In the genomic region with DNA sequence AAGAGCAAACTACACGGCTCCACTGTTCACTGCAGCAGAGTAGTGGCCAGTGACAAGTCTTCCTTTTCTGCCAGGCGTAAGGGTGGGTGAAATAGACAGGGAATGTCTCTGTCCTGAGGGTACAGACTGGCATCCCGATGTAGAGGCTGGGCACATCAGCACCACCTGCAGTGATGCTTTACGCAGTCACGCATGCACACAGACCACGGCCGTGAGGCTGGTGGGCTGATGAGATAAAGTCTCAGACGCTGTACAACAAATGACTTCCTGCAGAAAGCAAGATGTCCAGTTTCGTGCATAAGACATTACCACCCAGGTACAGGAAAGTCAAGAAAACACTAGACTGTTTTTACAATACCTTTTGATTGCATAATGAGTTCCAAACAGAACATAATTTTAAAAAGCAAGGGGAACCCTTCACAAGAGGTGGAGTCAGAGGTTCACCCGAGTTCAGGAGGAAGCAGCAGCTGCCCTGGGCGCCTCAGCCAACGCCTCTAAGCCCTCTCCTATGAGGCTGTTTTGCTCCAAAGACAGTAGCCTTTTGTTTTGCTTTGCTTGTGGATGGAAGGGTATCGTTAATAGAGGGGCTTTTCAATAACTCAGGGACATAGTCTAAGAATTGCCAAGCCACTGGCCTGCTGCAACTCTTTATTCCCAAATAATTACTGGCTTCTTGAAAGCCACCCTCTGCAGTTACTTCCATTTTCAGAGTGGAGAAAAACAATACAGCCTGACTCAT, we compare ENCODE assay signal across 11 mouse cellular contexts. TPM values are rescaled to one million over a fixed set of nuclear protein-coding genes. Genes with fewer than 3 reads are reported as not detected.
A peak's percentile ranks its signal among the peaks of the same experiment; 100 is the strongest.
DNase-seq lines count a peak whose midpoint lies in the region; ATAC-seq and TF ChIP-seq lines count a peak whose summit lies in the region.
"Had no signal": no experiment of that assay in that cellular context is flagged by ENCODE, and none has a peak within 500 bp of the region (broad histone marks: within the 10 kb centered on the region; RNA-seq: fewer than 3 reads in every experiment).

No protein-coding gene starts in this region.

- no peaks in the 10 kb centered on the region; the same call in 1 of the 2 replicates for H3K36me3 ChIP-seq in heart, postnatal 0 days (replicated peaks; ENCODE audit: control insufficient read depth, insufficient read depth, low read length)
- H3K36me3 ChIP-seq in MEL (ENCODE audit: control insufficient read depth in 1 of 2, insufficient read depth in 2 of 2, low read length in 2 of 2), result peaks cover 0 to 22% of the 10 kb centered on the region in 2 experiments; a peak in 2 of 4 replicates
- peaks cover 3% of the 10 kb centered on the region; the same call in 1 of the 2 replicates for H3K36me3 ChIP-seq in embryonic facial prominence, embryonic 15.5 days
- no peaks in the 10 kb centered on the region for H3K36me3 ChIP-seq in liver, postnatal 0 days (replicated peaks; ENCODE audit: insufficient read depth, low read length)
- H3K36me3 ChIP-seq: forebrain, embryonic 10.5 days had no signal

- intact Hi-C loops in heart, postnatal 25 days (cut with DNase I), result no loop called here

- no peak overlapping the region for H3K4me2 ChIP-seq in heart, postnatal 0 days (ENCODE audit: low read depth, low read length)
- no peak overlapping the region for H3K4me2 ChIP-seq in embryonic facial prominence, embryonic 15.5 days (replicated peaks)
- peak overlapping the region; percentile 29 for H3K4me2 ChIP-seq in liver, postnatal 0 days (ENCODE audit: low read depth, low read length)

- peak overlapping the region; percentile 34; the same call in 1 of the 2 replicates for H3K27ac ChIP-seq in heart, postnatal 0 days (ENCODE audit: low read depth)
- H3K27ac ChIP-seq in MEL (ENCODE audit: control insufficient read depth, low read depth, low read length), result peak overlapping the region; percentile 64
- peak overlapping the region; percentile 44 for H3K27ac ChIP-seq in embryonic facial prominence, embryonic 15.5 days (replicated peaks)
- H3K27ac ChIP-seq in liver, postnatal 0 days (ENCODE audit: low read depth), result peak overlapping the region; percentile 41
- H3K27ac ChIP-seq: forebrain, embryonic 10.5 days had no signal

- TF ChIP-seq RAD21 in MEL (IDR thresholded peaks at IDR 0.05; ENCODE audit: low read depth, low read length), result no peak

- H3K4me1 ChIP-seq in heart, postnatal 0 days (ENCODE audit: control insufficient read depth, insufficient read depth), result no peaks in the 10 kb centered on the region
- peaks cover 13 to 32% of the 10 kb centered on the region in 2 experiments for H3K4me1 ChIP-seq in MEL (ENCODE audit: control insufficient read depth in 1 of 2, insufficient read depth in 2 of 2, low read length in 2 of 2)
- peaks cover 7% of the 10 kb centered on the region; the same call in 1 of the 2 replicates for H3K4me1 ChIP-seq in embryonic facial prominence, embryonic 15.5 days
- H3K4me1 ChIP-seq in liver, postnatal 0 days (ENCODE audit: insufficient read depth), result peaks cover 11% of the 10 kb centered on the region; the same call in 1 of the 2 replicates

- no peaks in the 10 kb centered on the region for H3K9me3 ChIP-seq in heart, postnatal 0 days (replicated peaks; ENCODE audit: control insufficient read depth, low read length)
- no peaks in the 10 kb centered on the region for H3K9me3 ChIP-seq in MEL (replicated peaks; ENCODE audit: insufficient read depth, low read length)
- H3K9me3 ChIP-seq in embryonic facial prominence, embryonic 15.5 days (replicated peaks), result no peaks in the 10 kb centered on the region
- no peaks in the 10 kb centered on the region for H3K9me3 ChIP-seq in liver, postnatal 0 days (ENCODE audit: low read length)
- H3K9me3 ChIP-seq: forebrain, embryonic 10.5 days had no signal

- TF ChIP-seq EP300 in heart, postnatal 0 days (IDR thresholded peaks at IDR 0.05; ENCODE audit: low read depth), result no peak
- 0 out of 4 replicates have a peak, but pooled peaks of 1 of the 2 experiments have one; percentile 5 for TF ChIP-seq EP300 in MEL (IDR thresholded peaks at IDR 0.05; ENCODE audit: low read depth in 1 of 2, low read length in 2 of 2)
- TF ChIP-seq EP300 in liver, postnatal 0 days (IDR thresholded peaks at IDR 0.05; ENCODE audit: low read depth), result no peak

- H3K4me3 ChIP-seq in heart, postnatal 0 days (ENCODE audit: low read depth, low read length), result no peak overlapping the region
- peak overlapping the region; percentile 39 to 76 for H3K4me3 ChIP-seq in MEL (ENCODE audit: control insufficient read depth in 1 of 2, insufficient read depth in 1 of 2, low read depth in 2 of 2, low read length in 2 of 2)
- no peak overlapping the region for H3K4me3 ChIP-seq in embryonic facial prominence, embryonic 15.5 days (replicated peaks)
- H3K4me3 ChIP-seq in liver, postnatal 0 days (ENCODE audit: low read depth, low read length), result no peak overlapping the region
- H3K4me3 ChIP-seq: forebrain, embryonic 10.5 days had no signal

- no peak for TF ChIP-seq CTCF in heart, postnatal 0 days (IDR thresholded peaks at IDR 0.05; ENCODE audit: low read depth)
- TF ChIP-seq CTCF in MEL (IDR thresholded peaks at IDR 0.05 in 2 of 3, conservative IDR thresholded peaks at IDR 0.05 in 1 of 3; ENCODE audit: control insufficient read depth in 1 of 3, insufficient read depth in 1 of 3, low read depth in 2 of 3, low read length in 3 of 3, poor library complexity in 1 of 3, severe bottlenecking in 1 of 3), result no peak
- no peak for TF ChIP-seq CTCF in liver, postnatal 0 days (IDR thresholded peaks at IDR 0.05; ENCODE audit: low read depth)

- no peak for TF ChIP-seq POLR2A in MEL (IDR thresholded peaks at IDR 0.05; ENCODE audit: control insufficient read depth in 1 of 2, insufficient read depth in 1 of 2, low read depth in 1 of 2, low read length in 2 of 2, poor library complexity in 1 of 2)

- H3K79me2 ChIP-seq in MEL (ENCODE audit: control insufficient read depth, insufficient read depth, low read length, poor library complexity), result no peaks in the 10 kb centered on the region

- no peak for ATAC-seq in heart, postnatal 0 days (ENCODE audit: insufficient read depth, low read depth)
- ATAC-seq in embryonic facial prominence, embryonic 15.5 days (ENCODE audit: insufficient number of reproducible peaks, low FRiP score, low TSS enrichment, low read depth), result no peak
- no peak for ATAC-seq in liver, postnatal 0 days

- WGBS in heart, postnatal 0 days, result 56% methylated on average over 13 of the region's 13 CpGs
- WGBS in embryonic facial prominence, embryonic 15.5 days, result 42% methylated on average over 13 of the region's 13 CpGs
- WGBS in liver, postnatal 0 days (ENCODE audit: insufficient replicate concordance), result 41% methylated on average over 13 of the region's 13 CpGs

- no peaks in the 10 kb centered on the region for H3K27me3 ChIP-seq in heart, postnatal 0 days (ENCODE audit: control insufficient read depth, insufficient read depth, low read length)
- no peaks in the 10 kb centered on the region for H3K27me3 ChIP-seq in MEL (ENCODE audit: control insufficient read depth in 1 of 2, insufficient read depth in 2 of 2, low read length in 2 of 2)
- no peaks in the 10 kb centered on the region for H3K27me3 ChIP-seq in embryonic facial prominence, embryonic 15.5 days
- no peaks in the 10 kb centered on the region for H3K27me3 ChIP-seq in liver, postnatal 0 days (ENCODE audit: insufficient read depth, low read length)

- H3K9ac ChIP-seq in heart, postnatal 0 days (replicated peaks; ENCODE audit: low read depth, low read length), result no peak overlapping the region
- H3K9ac ChIP-seq in MEL (ENCODE audit: control insufficient read depth, low read depth, low read length, poor library complexity, severe bottlenecking), result peak overlapping the region; percentile 47
- H3K9ac ChIP-seq in embryonic facial prominence, embryonic 15.5 days, result no peak overlapping the region
- H3K9ac ChIP-seq in liver, postnatal 0 days (replicated peaks), result no peak overlapping the region

- DNase-seq in heart, postnatal 0 days (ENCODE audit: low spot score), result no peak
- no peak for DNase-seq in heart, postnatal 25 days (ENCODE audit: low spot score)
- DNase-seq in MEL (ENCODE audit: low read depth, low spot score), result peak; percentile 72
- DNase-seq in liver, postnatal 0 days, result no peak
- no peak for DNase-seq in B cell, adult 2 months
- no peak for DNase-seq in layer of hippocampus, adult 11-12 months (ENCODE audit: low spot score)
- DNase-seq in layer of hippocampus, postnatal 36 days, result no peak
- DNase-seq: adrenal gland, postnatal 14 days; heart, postnatal 4 days had no signal

RNA-seq across cellular contexts. Expression of a gene that starts 8.8 kb away (rescaled TPM):
- 53.1 and 55.6 TPM in 2 replicates for total RNA-seq in heart, postnatal 0 days (2014; rRNA removed; ENCODE audit: low replicate concordance)
- polyA plus RNA-seq in heart, postnatal 0 days (2015; fragmentation: Nextera tagmentation; extraction: Ambion mirVana), result 50.8 and 55.7 TPM in 2 replicates
- total RNA-seq in heart, postnatal 25 days (2021), result 100 to 1,000 TPM; 113 to 123 TPM
- total RNA-seq in MEL (2012; rRNA removed), result not detected in 2 replicates
- under 1 TPM in 1 of 2 experiments, not detected in 1; 0.10 TPM for polyA plus RNA-seq in MEL (2012; ENCODE audit: insufficient read depth in 1 of 2, insufficient read length in 2 of 2, low read depth in 1 of 2, low replicate concordance in 2 of 2, missing spikeins in 1 of 2)
- 50.8 and 56.2 TPM in 2 replicates for polyA plus RNA-seq in embryonic facial prominence, embryonic 15.5 days (2015; fragmentation: Nextera tagmentation; extraction: Ambion mirVana)
- polyA plus RNA-seq in liver, postnatal 0 days (2015; fragmentation: Nextera tagmentation; extraction: Ambion mirVana), result 23.4 and 25.2 TPM in 2 replicates
- 10 to 100 TPM; 14.2 to 17.9 TPM for total RNA-seq in layer of hippocampus, postnatal 36 days (2021)

RNA-seq across cellular contexts. Expression of a gene that starts 17.4 kb away (rescaled TPM):
- total RNA-seq in heart, postnatal 0 days (2014; rRNA removed; ENCODE audit: low replicate concordance), result 36.7 and 41.5 TPM in 2 replicates
- 34.4 and 36.1 TPM in 2 replicates for polyA plus RNA-seq in heart, postnatal 0 days (2015; fragmentation: Nextera tagmentation; extraction: Ambion mirVana)
- 10 to 100 TPM; 15.3 to 18.2 TPM for total RNA-seq in heart, postnatal 25 days (2021)
- 54.3 and 58.4 TPM in 2 replicates for total RNA-seq in MEL (2012; rRNA removed)
- 10 to 100 TPM in 1 of 2 experiments, not detected in 1; 59.2 TPM for polyA plus RNA-seq in MEL (2012; ENCODE audit: insufficient read depth in 1 of 2, insufficient read length in 2 of 2, low read depth in 1 of 2, low replicate concordance in 2 of 2, missing spikeins in 1 of 2)
- 99.6 and 111 TPM in 2 replicates for polyA plus RNA-seq in embryonic facial prominence, embryonic 15.5 days (2015; fragmentation: Nextera tagmentation; extraction: Ambion mirVana)
- 21.7 and 21.8 TPM in 2 replicates for polyA plus RNA-seq in liver, postnatal 0 days (2015; fragmentation: Nextera tagmentation; extraction: Ambion mirVana)
- 10 to 100 TPM; 90.0 to 93.2 TPM for total RNA-seq in layer of hippocampus, postnatal 36 days (2021)

RNA-seq across cellular contexts. Expression of a gene that starts 27.7 kb away (rescaled TPM):
- total RNA-seq in heart, postnatal 0 days (2014; rRNA removed; ENCODE audit: low replicate concordance), result 0.58 and 1.9 TPM in 2 replicates
- 1.4 TPM in 2 replicates for polyA plus RNA-seq in heart, postnatal 0 days (2015; fragmentation: Nextera tagmentation; extraction: Ambion mirVana)
- total RNA-seq in heart, postnatal 25 days (2021), result under 1 TPM in 1 of 2 experiments, not detected in 1; 0.42 TPM
- total RNA-seq in MEL (2012; rRNA removed), result 75.7 and 76.3 TPM in 2 replicates
- 10 to 100 TPM in 1 of 2 experiments, not detected in 1; 97.0 TPM for polyA plus RNA-seq in MEL (2012; ENCODE audit: insufficient read depth in 1 of 2, insufficient read length in 2 of 2, low read depth in 1 of 2, low replicate concordance in 2 of 2, missing spikeins in 1 of 2)
- polyA plus RNA-seq in embryonic facial prominence, embryonic 15.5 days (2015; fragmentation: Nextera tagmentation; extraction: Ambion mirVana), result 30.5 and 36.6 TPM in 2 replicates
- polyA plus RNA-seq in liver, postnatal 0 days (2015; fragmentation: Nextera tagmentation; extraction: Ambion mirVana), result 3.1 and 4.9 TPM in 2 replicates
- total RNA-seq in layer of hippocampus, postnatal 36 days (2021), result 10 to 100 TPM; 66.2 to 75.5 TPM

RNA-seq across cellular contexts. Expression of a gene that starts 32.5 kb away (rescaled TPM):
- total RNA-seq in heart, postnatal 0 days (2014; rRNA removed; ENCODE audit: low replicate concordance), result 1.5 and 6.4 TPM in 2 replicates
- 1.2 and 1.5 TPM in 2 replicates for polyA plus RNA-seq in heart, postnatal 0 days (2015; fragmentation: Nextera tagmentation; extraction: Ambion mirVana)
- total RNA-seq in heart, postnatal 25 days (2021), result under 1 TPM; 0.29 to 0.73 TPM
- total RNA-seq in MEL (2012; rRNA removed), result 8.5 and 11.4 TPM in 2 replicates
- polyA plus RNA-seq in MEL (2012; ENCODE audit: insufficient read depth in 1 of 2, insufficient read length in 2 of 2, low read depth in 1 of 2, low replicate concordance in 2 of 2, missing spikeins in 1 of 2), result 10 to 100 TPM in 1 of 2 experiments, not detected in 1; 32.6 TPM
- polyA plus RNA-seq in embryonic facial prominence, embryonic 15.5 days (2015; fragmentation: Nextera tagmentation; extraction: Ambion mirVana), result 14.8 and 19.8 TPM in 2 replicates
- 0.21 TPM in 1 of 2 replicates, not detected in the other for polyA plus RNA-seq in liver, postnatal 0 days (2015; fragmentation: Nextera tagmentation; extraction: Ambion mirVana)
- 10 to 100 TPM; 46.5 to 48.8 TPM for total RNA-seq in layer of hippocampus, postnatal 36 days (2021)

RNA-seq across cellular contexts. Expression of a gene that starts 36.4 kb away (rescaled TPM):
- 0.85 TPM in 1 of 2 replicates, not detected in the other for total RNA-seq in heart, postnatal 0 days (2014; rRNA removed; ENCODE audit: low replicate concordance)
- polyA plus RNA-seq in heart, postnatal 0 days (2015; fragmentation: Nextera tagmentation; extraction: Ambion mirVana), result 0.10 TPM in 1 of 2 replicates, not detected in the other
- not detected for total RNA-seq in heart, postnatal 25 days (2021)
- total RNA-seq in MEL (2012; rRNA removed), result 11.2 and 12.5 TPM in 2 replicates
- polyA plus RNA-seq in MEL (2012; ENCODE audit: insufficient read depth in 1 of 2, insufficient read length in 2 of 2, low read depth in 1 of 2, low replicate concordance in 2 of 2, missing spikeins in 1 of 2), result 10 to 100 TPM in 1 of 2 experiments, not detected in 1; 13.6 TPM
- 0.67 and 0.88 TPM in 2 replicates for polyA plus RNA-seq in embryonic facial prominence, embryonic 15.5 days (2015; fragmentation: Nextera tagmentation; extraction: Ambion mirVana)
- 18.8 and 20.5 TPM in 2 replicates for polyA plus RNA-seq in liver, postnatal 0 days (2015; fragmentation: Nextera tagmentation; extraction: Ambion mirVana)
- total RNA-seq in layer of hippocampus, postnatal 36 days (2021), result under 1 TPM in 1 of 2 experiments, not detected in 1; 0.57 TPM
- total RNA-seq: heart, postnatal 4 days had no signal

Comparison
In these comparisons a context has a peak if more than half of its experiments do, and no peak if none do; other contexts are left out.
1. H3K4me3 ChIP-seq: peak in MEL (2 of 2); none in heart, postnatal 0 days (single experiment), embryonic facial prominence, embryonic 15.5 days (single experiment) and liver, postnatal 0 days (single experiment).
2. RNA of a gene that starts 8.8 kb away (total RNA-seq): 113 to 123 TPM in heart, postnatal 25 days, 53.1 to 55.6 TPM in heart, postnatal 0 days and 14.2 to 17.9 TPM in layer of hippocampus, postnatal 36 days; not detected in MEL; every median in the first group is over 10 times any median in the second.
3. RNA of a gene that starts 27.7 kb away (total RNA-seq): 75.7 to 76.3 TPM in MEL and 66.2 to 75.5 TPM in layer of hippocampus, postnatal 36 days; 0.58 to 1.9 TPM in heart, postnatal 0 days and 0.42 TPM in heart, postnatal 25 days; every median in the first group is over 10 times any median in the second.
4. Peak in every context shown above with its lines, with median percentiles within 50 percentile points of each other: H3K27ac ChIP-seq.